Mouse (Mus musculus): ENCODE results near the gene Arid4b. TPM values are rescaled to one million over a fixed set of nuclear protein-coding genes. Genes with fewer than 3 reads are reported as not detected.
A peak's percentile ranks its signal among the peaks of the same experiment; 100 is the strongest.

Arid4b gene
- polyA plus RNA-seq (2012; fragmentation: generic; extraction: Trizol), result 3.7 TPM

DNA sequence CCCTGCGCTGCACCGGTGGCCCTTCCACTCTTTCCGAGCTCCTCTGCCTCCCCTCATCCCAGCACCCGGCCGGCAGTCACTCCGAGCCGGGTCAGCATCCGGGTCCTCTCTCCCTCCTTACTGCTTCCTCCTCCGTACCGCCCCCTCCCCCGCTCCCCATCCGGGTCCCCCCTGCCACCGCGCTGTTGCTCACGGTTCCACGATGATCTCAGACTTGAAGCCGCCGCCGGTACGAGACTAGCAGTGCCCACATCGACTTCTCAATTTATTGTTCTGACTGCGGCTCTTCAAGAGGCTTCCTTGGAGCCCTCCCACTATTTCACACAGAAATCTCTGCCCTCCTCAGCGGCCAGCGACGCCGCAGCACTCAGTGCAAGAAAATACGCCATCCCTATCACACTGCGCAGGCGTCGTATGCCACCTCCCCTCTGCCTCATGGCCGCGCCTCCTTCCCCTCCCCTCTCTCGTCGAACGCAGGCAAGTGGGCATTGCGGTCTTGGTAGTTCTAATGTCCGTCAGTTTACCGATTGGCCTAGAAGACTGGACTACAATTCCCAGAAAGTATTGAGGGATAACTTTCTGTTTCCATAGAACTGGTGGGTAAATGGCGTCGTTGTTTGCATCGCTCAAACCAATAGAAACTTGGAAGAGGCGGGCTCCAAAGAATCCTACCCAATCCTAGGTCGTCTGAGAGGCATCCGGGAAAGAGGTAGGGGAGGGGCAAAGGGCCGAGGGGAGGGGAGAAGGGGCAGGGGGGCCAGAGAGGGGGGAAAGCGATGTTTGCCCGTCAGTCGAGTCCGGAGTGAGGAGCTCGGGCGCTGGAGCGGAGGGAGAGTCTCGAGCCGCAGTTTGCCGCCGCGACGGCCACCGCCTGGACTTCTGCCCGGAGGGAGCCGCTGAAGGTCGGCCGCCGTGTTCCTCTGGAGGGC, at the start of gene Arid4b, which contains the start of gene Ggps1:
TSS of gene Arid4b (plus strand) at position 220 of the 929 bp plus-strand sequence.
TSS of gene Ggps1 (minus strand) at position 476 of the 929 bp plus-strand sequence.
- Histone ChIP-seq H3K79me2 (ENCODE audit: control insufficient read depth, insufficient read depth) (peaks cover 82% of the 10 kb centered on the region), H3K36me3 (ENCODE audit: control insufficient read depth, insufficient read depth) (peaks cover 14% of the 10 kb centered on the region), H3K27me3 (ENCODE audit: control insufficient read depth, insufficient read depth, insufficient read length) (no peaks in the 10 kb centered on the region), H3K4me2 (ENCODE audit: low read depth) (peak within 1 kb of the TSS; percentile 85), H3K4me3 (peak within 1 kb of the TSS; percentile 88), H3ac (ENCODE audit: control insufficient read depth, insufficient read length) (peak within 1 kb of the TSS; percentile 80)
- no peak for TF ChIP-seq MYOG (IDR thresholded peaks at IDR 0.05; ENCODE audit: control insufficient read depth in 1 of 3, insufficient read depth in 1 of 3, insufficient read length in 2 of 3, low read depth in 2 of 3)
- TF ChIP-seq TCF3 (IDR thresholded peaks at IDR 0.05; ENCODE audit: insufficient read length, low read depth), result no peak
- TF ChIP-seq POLR2AphosphoS2 (IDR thresholded peaks at IDR 0.05; ENCODE audit: insufficient read length, low read depth), result peak; percentile 83
- no peak for TF ChIP-seq MAX (IDR thresholded peaks at IDR 0.05; ENCODE audit: low read depth)
- no peak for TF ChIP-seq CEBPB (IDR thresholded peaks at IDR 0.05; ENCODE audit: insufficient read depth, poor library complexity, severe bottlenecking)
- TF ChIP-seq REST (IDR thresholded peaks at IDR 0.05; ENCODE audit: insufficient read depth, insufficient read length), result no peak
- TF ChIP-seq POLR2A (IDR thresholded peaks at IDR 0.05; ENCODE audit: insufficient read length, low read depth), result peak; percentile 89
- TF ChIP-seq USF1 (IDR thresholded peaks at IDR 0.05; ENCODE audit: low read depth), result no peak
- TF ChIP-seq MYOD1 (IDR thresholded peaks at IDR 0.05; ENCODE audit: control insufficient read depth in 1 of 3, insufficient read length in 2 of 3, low read depth in 2 of 3), result peak in 1 of 3 experiments; percentile 14
- TF ChIP-seq TCF12 (IDR thresholded peaks at IDR 0.05; ENCODE audit: insufficient read depth, poor library complexity, severe bottlenecking), result no peak
- no peak for TF ChIP-seq SRF (IDR thresholded peaks at IDR 0.05; ENCODE audit: control insufficient read depth, insufficient read length, low read depth)
- no peak for TF ChIP-seq E2F4 (IDR thresholded peaks at IDR 0.05; ENCODE audit: insufficient read depth)

DNA sequence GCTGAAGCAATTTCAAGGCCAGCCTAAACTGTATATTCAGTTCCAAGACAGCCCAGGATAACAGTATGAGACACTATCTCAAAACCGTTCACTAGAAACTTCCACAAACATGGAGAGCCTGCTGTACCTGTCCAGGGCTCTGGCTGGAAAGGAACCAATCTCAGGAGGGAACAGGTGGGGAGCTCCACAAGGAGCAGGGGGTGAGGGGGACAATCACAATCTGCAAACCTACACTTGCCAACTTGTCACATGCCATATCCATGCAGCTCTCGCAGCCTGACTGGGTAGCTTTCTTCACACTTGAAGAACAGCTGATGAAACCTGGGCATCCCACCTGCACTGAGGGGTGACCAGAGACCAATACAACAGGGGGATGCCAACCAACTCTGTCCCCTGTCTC, 49.0 kb upstream of the Arid4b start:
- Histone ChIP-seq H3K27me3 (ENCODE audit: control insufficient read depth, insufficient read depth, insufficient read length) (no peaks in the 10 kb centered on the region), H3K4me3 (no peak overlapping the region), H3ac (ENCODE audit: control insufficient read depth, insufficient read length) (no peak overlapping the region), H3K36me3 (ENCODE audit: control insufficient read depth, insufficient read depth) (peaks cover 53% of the 10 kb centered on the region), H3K4me2 (ENCODE audit: low read depth) (no peak overlapping the region), H3K79me2 (ENCODE audit: control insufficient read depth, insufficient read depth) (no peaks in the 10 kb centered on the region)
- TF ChIP-seq POLR2A (IDR thresholded peaks at IDR 0.05; ENCODE audit: insufficient read length, low read depth), result no peak
- no peak for TF ChIP-seq E2F4 (IDR thresholded peaks at IDR 0.05; ENCODE audit: insufficient read depth)
- TF ChIP-seq MYOD1 (IDR thresholded peaks at IDR 0.05; ENCODE audit: control insufficient read depth in 1 of 3, insufficient read length in 2 of 3, low read depth in 2 of 3), result no peak
- no peak for TF ChIP-seq POLR2AphosphoS2 (IDR thresholded peaks at IDR 0.05; ENCODE audit: insufficient read length, low read depth)
- TF ChIP-seq USF1 (IDR thresholded peaks at IDR 0.05; ENCODE audit: low read depth), result no peak
- TF ChIP-seq TCF12 (IDR thresholded peaks at IDR 0.05; ENCODE audit: insufficient read depth, poor library complexity, severe bottlenecking), result no peak
- no peak for TF ChIP-seq TCF3 (IDR thresholded peaks at IDR 0.05; ENCODE audit: insufficient read length, low read depth)
- no peak for TF ChIP-seq REST (IDR thresholded peaks at IDR 0.05; ENCODE audit: insufficient read depth, insufficient read length)
- no peak for TF ChIP-seq MAX (IDR thresholded peaks at IDR 0.05; ENCODE audit: low read depth)
- no peak for TF ChIP-seq SRF (IDR thresholded peaks at IDR 0.05; ENCODE audit: control insufficient read depth, insufficient read length, low read depth)
- TF ChIP-seq MYOG (IDR thresholded peaks at IDR 0.05; ENCODE audit: control insufficient read depth in 1 of 3, insufficient read depth in 1 of 3, insufficient read length in 2 of 3, low read depth in 2 of 3), result no peak
- no peak for TF ChIP-seq CEBPB (IDR thresholded peaks at IDR 0.05; ENCODE audit: insufficient read depth, poor library complexity, severe bottlenecking)

DNA sequence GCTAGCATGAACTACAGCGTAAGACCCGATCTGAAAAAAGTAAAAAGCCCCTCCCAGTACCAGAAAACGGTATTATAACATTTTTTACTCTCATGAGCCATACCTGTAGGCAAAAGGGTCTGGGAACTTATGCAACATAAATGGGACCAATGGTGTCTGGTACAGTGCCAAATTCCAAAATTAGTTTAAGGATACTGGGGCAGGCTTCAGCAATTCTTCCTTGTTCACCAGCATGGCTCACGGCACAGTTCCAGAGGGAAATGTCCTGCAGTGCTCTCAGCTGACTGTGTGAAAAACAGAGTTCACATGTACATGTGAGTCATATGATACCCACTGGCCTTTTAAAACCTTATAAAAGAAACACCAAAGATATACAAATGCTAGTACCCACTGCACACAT, 48.5 kb upstream of the Arid4b start:
- H3K4me2 ChIP-seq (ENCODE audit: low read depth), result no peak overlapping the region
- H3K79me2 ChIP-seq (ENCODE audit: control insufficient read depth, insufficient read depth), result no peaks in the 10 kb centered on the region
- H3K4me3 ChIP-seq, result no peak overlapping the region
- peaks cover 49% of the 10 kb centered on the region for H3K36me3 ChIP-seq (ENCODE audit: control insufficient read depth, insufficient read depth)
- H3ac ChIP-seq (ENCODE audit: control insufficient read depth, insufficient read length), result no peak overlapping the region
- H3K27me3 ChIP-seq (ENCODE audit: control insufficient read depth, insufficient read depth, insufficient read length), result no peaks in the 10 kb centered on the region
- no peak for TF ChIP-seq CEBPB (IDR thresholded peaks at IDR 0.05; ENCODE audit: insufficient read depth, poor library complexity, severe bottlenecking)
- TF ChIP-seq USF1 (IDR thresholded peaks at IDR 0.05; ENCODE audit: low read depth), result no peak
- no peak for TF ChIP-seq MYOG (IDR thresholded peaks at IDR 0.05; ENCODE audit: control insufficient read depth in 1 of 3, insufficient read depth in 1 of 3, insufficient read length in 2 of 3, low read depth in 2 of 3)
- no peak for TF ChIP-seq REST (IDR thresholded peaks at IDR 0.05; ENCODE audit: insufficient read depth, insufficient read length)
- no peak for TF ChIP-seq TCF12 (IDR thresholded peaks at IDR 0.05; ENCODE audit: insufficient read depth, poor library complexity, severe bottlenecking)
- TF ChIP-seq SRF (IDR thresholded peaks at IDR 0.05; ENCODE audit: control insufficient read depth, insufficient read length, low read depth), result no peak
- no peak for TF ChIP-seq E2F4 (IDR thresholded peaks at IDR 0.05; ENCODE audit: insufficient read depth)
- no peak for TF ChIP-seq TCF3 (IDR thresholded peaks at IDR 0.05; ENCODE audit: insufficient read length, low read depth)
- TF ChIP-seq MYOD1 (IDR thresholded peaks at IDR 0.05; ENCODE audit: control insufficient read depth in 1 of 3, insufficient read length in 2 of 3, low read depth in 2 of 3), result no peak
- TF ChIP-seq POLR2A (IDR thresholded peaks at IDR 0.05; ENCODE audit: insufficient read length, low read depth), result no peak
- no peak for TF ChIP-seq MAX (IDR thresholded peaks at IDR 0.05; ENCODE audit: low read depth)

DNA sequence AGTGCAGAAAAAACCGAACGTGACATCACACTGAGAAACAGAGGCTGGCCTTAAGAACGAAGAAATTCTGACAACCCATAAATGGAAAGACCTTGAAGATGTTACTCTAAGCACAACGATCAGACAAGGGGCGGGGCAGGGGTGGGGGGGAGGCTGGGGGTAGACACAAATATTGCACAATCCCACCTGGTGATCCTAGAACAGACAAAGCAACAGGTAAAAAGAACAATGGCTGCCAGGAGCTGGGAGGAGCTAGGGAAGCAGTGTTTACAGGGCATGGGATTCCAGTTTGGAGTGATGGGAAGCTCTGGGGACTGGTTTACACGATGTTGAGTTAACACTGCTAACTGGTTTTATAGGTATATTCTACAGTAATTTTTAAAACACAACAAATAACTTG, 47.4 kb upstream of the Arid4b start:
- H3K79me2 ChIP-seq (ENCODE audit: control insufficient read depth, insufficient read depth), result no peaks in the 10 kb centered on the region
- no peak overlapping the region for H3ac ChIP-seq (ENCODE audit: control insufficient read depth, insufficient read length)
- no peaks in the 10 kb centered on the region for H3K27me3 ChIP-seq (ENCODE audit: control insufficient read depth, insufficient read depth, insufficient read length)
- TF ChIP-seq TCF3 (IDR thresholded peaks at IDR 0.05; ENCODE audit: insufficient read length, low read depth) (no peak), MYOD1 (IDR thresholded peaks at IDR 0.05; ENCODE audit: control insufficient read depth in 1 of 3, insufficient read length in 2 of 3, low read depth in 2 of 3) (no peak), POLR2AphosphoS2 (IDR thresholded peaks at IDR 0.05; ENCODE audit: insufficient read length, low read depth) (no peak), USF1 (IDR thresholded peaks at IDR 0.05; ENCODE audit: low read depth) (no peak), SRF (IDR thresholded peaks at IDR 0.05; ENCODE audit: control insufficient read depth, insufficient read length, low read depth) (no peak), MYOG (IDR thresholded peaks at IDR 0.05; ENCODE audit: control insufficient read depth in 1 of 3, insufficient read depth in 1 of 3, insufficient read length in 2 of 3, low read depth in 2 of 3) (no peak), REST (IDR thresholded peaks at IDR 0.05; ENCODE audit: insufficient read depth, insufficient read length) (no peak), TCF12 (IDR thresholded peaks at IDR 0.05; ENCODE audit: insufficient read depth, poor library complexity, severe bottlenecking) (no peak), E2F4 (IDR thresholded peaks at IDR 0.05; ENCODE audit: insufficient read depth) (no peak), MAX (IDR thresholded peaks at IDR 0.05; ENCODE audit: low read depth) (no peak), POLR2A (IDR thresholded peaks at IDR 0.05; ENCODE audit: insufficient read length, low read depth) (no peak), CEBPB (IDR thresholded peaks at IDR 0.05; ENCODE audit: insufficient read depth, poor library complexity, severe bottlenecking) (no peak)
- no peak overlapping the region for H3K4me2 ChIP-seq (ENCODE audit: low read depth)
- peaks cover 39% of the 10 kb centered on the region for H3K36me3 ChIP-seq (ENCODE audit: control insufficient read depth, insufficient read depth)
- no peak overlapping the region for H3K4me3 ChIP-seq

Measured in myocyte (in vitro differentiated cells).